Mouse (Mus musculus): ENCODE data around the gene Foxn1. TPM values are rescaled to one million over a fixed set of nuclear protein-coding genes. Genes with fewer than 3 reads are reported as not detected.
A peak's percentile ranks its signal among the peaks of the same experiment; 100 is the strongest.

The Foxn1 gene
- polyA plus RNA-seq, 1 experiment from 2014 or later: not detected

GRCm38 (mm10) chr11:78372610-78373009, 13.7 kb downstream of the Foxn1 start:
- no peak for TF ChIP-seq EP300 (IDR thresholded peaks at IDR 0.05)
- TF ChIP-seq CTCF (IDR thresholded peaks at IDR 0.05): no peak
- Histone ChIP-seq H3K27ac (ENCODE audit: low read length) (no peak overlapping the region), H3K36me3 (ENCODE audit: insufficient read depth, low read length) (no peaks in the 10 kb centered on the region), H3K4me2 (replicated peaks; ENCODE audit: low read depth, low read length) (no peak overlapping the region), H3K27me3 (replicated peaks; ENCODE audit: insufficient read depth, low read length) (no peaks in the 10 kb centered on the region), H3K4me1 (ENCODE audit: insufficient read depth, low read depth, low read length) (no peaks in the 10 kb centered on the region), H3K9ac (replicated peaks; ENCODE audit: low read depth) (no peak overlapping the region), H3K9me3 (ENCODE audit: low read length) (no peaks in the 10 kb centered on the region), H3K4me3 (ENCODE audit: low read depth, low read length) (no peak overlapping the region)
- WGBS: 43% methylated on average over 7 of the region's 7 CpGs
- no peak for DNase-seq (ENCODE audit: low spot score)
- no peak for ATAC-seq

- ATAC-seq (no peak), DNase-seq (ENCODE audit: low spot score) (no peak)
- no peak overlapping the region for H3K9ac ChIP-seq (replicated peaks; ENCODE audit: low read depth)
- no peaks in the 10 kb centered on the region for H3K9me3 ChIP-seq (ENCODE audit: low read length)
- TF ChIP-seq CTCF (IDR thresholded peaks at IDR 0.05) (no peak), EP300 (IDR thresholded peaks at IDR 0.05) (no peak)
- H3K27me3 ChIP-seq (replicated peaks; ENCODE audit: insufficient read depth, low read length): no peaks in the 10 kb centered on the region
- no peaks in the 10 kb centered on the region for H3K36me3 ChIP-seq (ENCODE audit: insufficient read depth, low read length)
- H3K27ac ChIP-seq (ENCODE audit: low read length): no peak overlapping the region
- H3K4me1 ChIP-seq (ENCODE audit: insufficient read depth, low read depth, low read length): no peaks in the 10 kb centered on the region
- no peak overlapping the region for H3K4me3 ChIP-seq (ENCODE audit: low read depth, low read length)
- no peak overlapping the region for H3K4me2 ChIP-seq (replicated peaks; ENCODE audit: low read depth, low read length)
- WGBS: 49% methylated on average over 3 of the region's 3 CpGs
Measured at GRCm38 (mm10) chr11:78372166-78372565, 14.2 kb downstream of the Foxn1 start.

GRCm38 (mm10) chr11:78371711-78372110, 14.6 kb downstream of the Foxn1 start:
- no peak for DNase-seq (ENCODE audit: low spot score)
- Histone ChIP-seq H3K9me3 (ENCODE audit: low read length) (no peaks in the 10 kb centered on the region), H3K36me3 (ENCODE audit: insufficient read depth, low read length) (no peaks in the 10 kb centered on the region), H3K4me3 (ENCODE audit: low read depth, low read length) (no peak overlapping the region), H3K9ac (replicated peaks; ENCODE audit: low read depth) (no peak overlapping the region), H3K4me2 (replicated peaks; ENCODE audit: low read depth, low read length) (no peak overlapping the region), H3K27me3 (replicated peaks; ENCODE audit: insufficient read depth, low read length) (no peaks in the 10 kb centered on the region), H3K27ac (ENCODE audit: low read length) (no peak overlapping the region), H3K4me1 (ENCODE audit: insufficient read depth, low read depth, low read length) (no peaks in the 10 kb centered on the region)
- TF ChIP-seq CTCF (IDR thresholded peaks at IDR 0.05) (no peak), EP300 (IDR thresholded peaks at IDR 0.05) (no peak)
- 84% methylated on average over 11 of the region's 11 CpGs for WGBS
- ATAC-seq: no peak

GRCm38 (mm10) chr11:78370389-78370788, 16.0 kb downstream of the Foxn1 start:
- DNase-seq (ENCODE audit: low spot score) (peak; percentile 86), ATAC-seq (peak; percentile 85)
- 27% methylated on average over 1 of the region's 1 CpGs for WGBS
- no peak overlapping the region for H3K4me2 ChIP-seq (replicated peaks; ENCODE audit: low read depth, low read length)
- H3K36me3 ChIP-seq (ENCODE audit: insufficient read depth, low read length): no peaks in the 10 kb centered on the region
- no peak overlapping the region for H3K4me3 ChIP-seq (ENCODE audit: low read depth, low read length)
- H3K9me3 ChIP-seq (ENCODE audit: low read length): no peaks in the 10 kb centered on the region
- TF ChIP-seq CTCF (IDR thresholded peaks at IDR 0.05) (no peak), EP300 (IDR thresholded peaks at IDR 0.05) (peak; percentile 78)
- H3K4me1 ChIP-seq (ENCODE audit: insufficient read depth, low read depth, low read length): no peaks in the 10 kb centered on the region
- H3K9ac ChIP-seq (replicated peaks; ENCODE audit: low read depth): no peak overlapping the region
- H3K27ac ChIP-seq (ENCODE audit: low read length): peak overlapping the region; percentile 70
- H3K27me3 ChIP-seq (replicated peaks; ENCODE audit: insufficient read depth, low read length): no peaks in the 10 kb centered on the region

- DNase-seq (ENCODE audit: low spot score) (peak; percentile 49), ATAC-seq (peak; percentile 67)
- no peak overlapping the region for H3K4me3 ChIP-seq (ENCODE audit: low read depth, low read length)
- no peaks in the 10 kb centered on the region for H3K27me3 ChIP-seq (replicated peaks; ENCODE audit: insufficient read depth, low read length)
- no peak overlapping the region for H3K9ac ChIP-seq (replicated peaks; ENCODE audit: low read depth)
- no peaks in the 10 kb centered on the region for H3K36me3 ChIP-seq (ENCODE audit: insufficient read depth, low read length)
- TF ChIP-seq EP300 (IDR thresholded peaks at IDR 0.05) (no peak), CTCF (IDR thresholded peaks at IDR 0.05) (no peak)
- 68% methylated on average over 15 of the region's 15 CpGs for WGBS
- no peak overlapping the region for H3K4me2 ChIP-seq (replicated peaks; ENCODE audit: low read depth, low read length)
- no peaks in the 10 kb centered on the region for H3K4me1 ChIP-seq (ENCODE audit: insufficient read depth, low read depth, low read length)
- 0 out of 2 replicates have a peak overlapping the region, but pooled peaks have one; percentile 9 for H3K27ac ChIP-seq (ENCODE audit: low read length)
- no peaks in the 10 kb centered on the region for H3K9me3 ChIP-seq (ENCODE audit: low read length)
Measured at GRCm38 (mm10) chr11:78367456-78368225, 18.7 kb downstream of the Foxn1 start.

- Histone ChIP-seq H3K27me3 (replicated peaks; ENCODE audit: insufficient read depth, low read length) (no peaks in the 10 kb centered on the region), H3K4me3 (ENCODE audit: low read depth, low read length) (no peak overlapping the region), H3K4me1 (ENCODE audit: insufficient read depth, low read depth, low read length) (no peaks in the 10 kb centered on the region), H3K36me3 (ENCODE audit: insufficient read depth, low read length) (no peaks in the 10 kb centered on the region), H3K9me3 (ENCODE audit: low read length) (no peaks in the 10 kb centered on the region), H3K4me2 (replicated peaks; ENCODE audit: low read depth, low read length) (no peak overlapping the region), H3K9ac (replicated peaks; ENCODE audit: low read depth) (no peak overlapping the region), H3K27ac (ENCODE audit: low read length) (no peak overlapping the region)
- peak; percentile 45 for DNase-seq (ENCODE audit: low spot score)
- WGBS: 13% methylated on average over 8 of the region's 8 CpGs
- no peak for TF ChIP-seq CTCF (IDR thresholded peaks at IDR 0.05)
- TF ChIP-seq EP300 (IDR thresholded peaks at IDR 0.05): no peak
- 0 out of 2 replicates have a peak, but pooled peaks have one; percentile 9 for ATAC-seq
Measured at GRCm38 (mm10) chr11:78364103-78364502, 22.3 kb downstream of the Foxn1 start.

Data from lung, postnatal 0 days (tissue).